Mouse (Mus musculus): ENCODE measurements around the gene Rai2.

The Rai2 gene

GRCm38 (mm10) chrX:161716865-161717763, at the start of gene Rai2:
Gene Rai2, plus strand, starts transcription at chrX:161717069.
- DNase-seq, result peak; percentile 79 to 88

GRCm38 (mm10) chrX:161689336-161689735, 27.5 kb upstream of the Rai2 start:
- DNase-seq, result peak; percentile 48 to 54

DNA sequence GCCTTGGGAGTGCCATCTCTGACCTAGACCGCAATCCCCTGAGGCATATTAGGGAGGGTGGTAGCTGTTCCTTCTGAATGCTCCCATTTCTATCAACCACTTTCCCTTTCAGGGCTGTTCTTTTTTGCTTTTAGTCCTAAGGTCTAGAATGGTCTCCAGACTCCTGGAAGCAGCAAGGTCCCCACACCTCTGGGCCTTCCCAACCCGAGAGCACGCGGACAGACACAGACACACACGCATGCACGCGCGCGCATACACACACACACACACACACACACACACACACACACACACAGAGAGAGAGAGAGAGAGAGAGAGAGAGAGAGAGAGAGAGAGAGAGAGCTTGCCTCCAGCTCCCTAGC, 385 bp upstream of the Rai2 start:
- DNase-seq, result no peak

DNA sequence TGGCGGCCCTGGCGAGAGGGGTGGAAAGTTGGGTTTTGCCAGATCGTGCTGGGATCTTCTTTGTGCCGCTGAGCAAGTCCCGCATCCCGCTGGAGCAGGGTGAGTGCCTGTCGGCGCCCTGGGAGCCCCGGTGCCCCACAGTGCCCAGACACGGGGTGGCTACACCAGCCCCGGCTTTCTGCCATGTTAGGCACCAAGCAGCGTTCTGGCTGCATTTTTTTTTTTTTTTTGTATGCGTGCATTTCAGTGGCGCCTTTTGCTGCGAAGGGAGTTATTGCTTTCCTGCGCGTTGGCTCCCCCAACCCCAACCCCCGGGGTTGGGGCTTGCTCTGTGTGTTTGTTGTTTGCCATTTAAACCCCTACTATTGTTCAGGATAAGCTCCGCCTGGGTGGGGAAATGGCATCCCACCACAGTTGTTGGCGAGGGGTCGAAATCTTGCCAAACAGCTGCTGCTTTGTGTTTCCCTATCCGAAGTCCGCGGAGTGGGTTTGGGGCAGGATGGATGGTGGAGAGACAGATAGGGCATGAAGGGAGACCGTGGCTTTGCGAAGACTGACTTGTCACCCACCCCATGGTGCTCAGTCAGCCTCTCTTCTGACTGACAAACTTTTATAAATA, 1.0 kb downstream of the Rai2 start:
- DNase-seq, result peak; percentile 66 to 67

DNA sequence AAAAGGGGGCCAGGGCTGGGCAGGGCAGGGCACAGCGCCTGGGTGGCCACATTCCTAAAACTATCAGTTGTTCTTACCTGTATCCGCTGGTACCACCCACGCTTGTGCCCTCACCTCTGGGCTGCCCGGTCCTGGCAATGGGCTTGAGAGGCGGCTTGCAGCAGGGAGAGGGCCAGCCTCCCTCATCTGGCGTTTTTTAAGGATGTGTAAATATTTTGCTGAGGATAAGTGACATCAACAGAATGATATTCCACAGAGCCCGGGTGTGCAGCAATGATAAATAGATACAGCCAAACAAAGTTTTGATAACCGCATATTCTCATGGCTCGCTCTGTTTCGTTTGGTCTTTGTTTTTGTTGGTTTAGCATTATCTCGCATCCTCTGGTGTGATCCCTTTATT, 1.7 kb downstream of the Rai2 start:
- peak; percentile 43 to 49 for DNase-seq

DNA sequence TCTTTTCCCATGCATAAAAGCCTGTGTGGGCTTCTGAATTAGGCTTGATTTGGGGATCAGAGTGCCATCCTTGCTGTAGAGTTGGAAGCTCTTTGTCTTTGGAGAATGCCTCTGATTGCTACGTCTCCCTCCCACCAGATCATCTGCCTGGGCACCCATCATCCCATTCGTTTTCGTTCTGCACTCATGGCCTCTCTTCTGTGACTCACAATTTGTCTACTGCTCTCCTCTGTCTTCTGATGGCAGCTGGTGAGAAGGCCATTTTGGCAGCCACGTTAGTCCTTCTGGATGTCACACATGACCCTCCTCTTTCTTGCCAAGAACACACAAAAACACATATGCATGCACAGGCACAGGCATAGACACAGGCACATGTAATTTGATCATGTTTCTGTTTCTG, 4.2 kb downstream of the Rai2 start:
- peak; percentile 68 to 70 for DNase-seq

DNA sequence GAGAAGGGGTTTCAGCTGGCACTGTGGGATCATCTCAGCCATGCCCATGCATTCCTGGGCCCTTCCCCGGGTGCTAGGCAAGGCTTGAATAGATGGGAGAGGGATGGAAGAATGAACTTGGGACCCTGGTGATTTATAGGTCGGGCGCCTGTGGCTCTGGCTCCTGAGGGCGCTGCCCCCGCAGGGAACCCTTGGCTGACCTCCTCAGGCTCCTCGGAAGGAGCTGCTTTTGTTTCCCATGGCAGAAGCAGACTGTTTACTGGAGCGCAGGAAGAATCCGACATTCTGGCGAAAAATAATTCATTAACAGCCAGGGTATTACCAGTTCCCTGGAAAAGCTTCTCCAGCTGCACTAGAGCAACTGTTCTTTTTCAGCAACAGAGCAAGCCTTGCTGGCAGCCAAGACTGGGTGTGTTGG, 6.5 kb downstream of the Rai2 start:
- DNase-seq, result peak; percentile 42 to 53

DNA sequence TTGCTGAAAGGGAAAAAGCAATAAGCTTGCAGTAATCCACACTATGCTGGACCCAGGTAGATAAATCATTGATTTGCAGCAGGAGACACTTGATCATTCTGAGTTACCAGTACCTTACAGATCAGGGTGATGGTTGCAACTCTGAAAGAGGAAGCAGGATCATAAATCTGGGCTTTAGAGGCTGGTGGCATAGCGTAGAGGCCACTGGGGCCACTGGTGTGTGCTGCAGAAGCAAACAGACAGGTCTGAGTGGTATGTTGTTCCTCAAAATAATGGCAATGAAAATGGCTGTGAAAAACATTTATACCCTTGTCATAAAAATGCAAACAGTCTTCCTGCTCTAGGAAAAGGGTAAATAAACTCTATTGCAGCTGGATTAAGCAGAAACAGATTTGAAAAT, 9.4 kb downstream of the Rai2 start:
- peak in 1 of 2 experiments; percentile 2 for DNase-seq

DNA sequence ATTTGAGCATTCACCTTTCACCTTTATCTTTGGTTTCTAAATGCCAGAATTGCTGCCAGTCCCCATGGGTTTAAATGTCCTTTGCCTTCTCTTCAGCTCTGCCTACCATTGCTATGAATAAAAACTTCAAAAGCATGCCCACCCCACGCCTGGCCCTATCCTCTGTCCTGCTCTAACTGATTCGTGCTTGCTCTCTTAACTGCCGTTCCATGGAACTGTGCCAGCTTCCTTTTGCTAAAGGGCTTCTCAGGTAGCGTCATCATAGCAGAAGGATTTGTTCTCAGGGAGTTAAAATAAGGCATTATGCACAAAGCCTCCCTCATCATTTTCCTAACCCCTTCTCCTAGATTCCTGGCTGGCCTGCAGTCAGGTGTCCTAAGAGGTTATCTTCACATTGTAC, 11.6 kb downstream of the Rai2 start:
- DNase-seq, result peak; percentile 47 to 58

GRCm38 (mm10) chrX:161730026-161730425, 13.2 kb downstream of the Rai2 start:
- peak; percentile 83 to 87 for DNase-seq

DNA sequence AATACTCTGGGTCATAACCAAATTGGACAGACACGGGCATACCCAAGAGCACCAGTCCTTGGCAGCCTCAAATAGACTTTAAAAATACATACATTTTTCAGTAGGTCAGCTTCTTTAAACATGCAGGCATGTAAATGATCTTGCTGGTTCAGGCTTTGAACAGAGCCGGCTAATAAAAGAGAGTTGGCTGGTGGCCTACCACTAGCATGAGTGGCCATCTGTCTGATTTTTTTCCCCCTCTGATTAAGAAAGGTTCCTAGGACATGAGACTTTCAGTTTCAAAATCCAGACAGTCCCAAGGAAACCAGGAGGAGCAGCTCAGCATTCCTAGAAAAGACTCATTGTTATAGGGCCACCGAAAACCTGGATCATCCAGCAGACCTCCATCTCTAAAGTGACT, 15.0 kb downstream of the Rai2 start:
- DNase-seq, result peak; percentile 72 to 76

DNA sequence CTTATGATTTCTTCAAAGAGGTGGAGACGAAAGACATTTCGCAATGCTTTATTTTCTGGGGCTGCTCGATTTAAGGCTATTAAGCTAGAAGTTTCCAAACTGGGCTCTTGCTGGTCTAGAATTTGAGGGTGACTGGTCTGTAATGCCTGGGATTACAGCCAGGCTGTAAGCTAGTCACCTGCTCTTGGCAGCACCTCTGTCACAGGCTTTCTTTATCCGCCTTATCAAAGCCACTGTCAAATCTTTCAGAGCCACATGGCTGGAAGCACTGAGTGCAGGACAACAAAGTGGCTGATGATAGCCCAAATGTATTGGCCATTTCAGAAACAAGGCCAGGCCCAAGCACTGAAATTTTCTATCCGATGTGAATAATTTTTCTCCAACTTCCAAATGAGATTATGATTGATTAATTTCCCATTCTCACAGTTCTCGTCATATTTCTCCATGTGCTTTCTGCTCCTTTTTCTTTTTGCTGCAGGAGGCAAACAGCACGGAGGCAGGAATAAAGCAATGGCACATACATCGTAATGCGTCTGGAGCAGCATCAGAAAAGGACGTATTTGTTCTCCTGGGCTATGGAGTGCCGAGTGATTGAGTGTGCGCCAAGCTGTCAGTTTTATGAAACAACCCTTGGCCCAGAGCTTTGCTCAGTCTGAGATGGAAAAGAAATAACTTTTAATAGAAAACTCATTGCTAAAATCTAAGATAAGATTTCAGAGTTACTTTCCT, 16.9 kb downstream of the Rai2 start:
- DNase-seq, result no peak

- no peak for DNase-seq
These were observed 17.4 kb downstream of the Rai2 start for GRCm38 (mm10) chrX:161734310-161734676.

- peak in 1 of 2 experiments; percentile 40 for DNase-seq
These were observed 22.5 kb downstream of the Rai2 start for GRCm38 (mm10) chrX:161739374-161739773.

DNA sequence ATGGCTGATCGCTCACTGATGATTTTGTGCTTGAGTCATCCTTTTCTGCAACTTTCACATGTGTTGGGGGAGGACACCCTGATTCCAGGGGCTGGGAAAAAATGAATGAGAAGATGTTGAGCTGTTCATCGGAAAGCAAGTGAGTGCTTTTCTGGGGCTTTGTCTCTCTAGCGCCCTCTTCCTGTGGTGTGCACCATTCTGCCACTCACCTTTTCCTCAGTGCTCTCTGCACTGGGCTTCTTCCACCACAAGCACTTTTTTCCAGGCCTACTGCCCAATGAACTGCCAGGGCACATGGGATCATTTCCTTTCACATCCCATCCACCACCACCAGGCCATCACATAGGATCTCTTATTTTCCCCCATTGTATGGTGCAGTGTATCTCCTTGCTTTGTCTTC, 26.2 kb downstream of the Rai2 start:
- no peak for DNase-seq

- peak; percentile 61 to 65 for DNase-seq
These were observed 28.4 kb downstream of the Rai2 start for GRCm38 (mm10) chrX:161745296-161745695.

DNA sequence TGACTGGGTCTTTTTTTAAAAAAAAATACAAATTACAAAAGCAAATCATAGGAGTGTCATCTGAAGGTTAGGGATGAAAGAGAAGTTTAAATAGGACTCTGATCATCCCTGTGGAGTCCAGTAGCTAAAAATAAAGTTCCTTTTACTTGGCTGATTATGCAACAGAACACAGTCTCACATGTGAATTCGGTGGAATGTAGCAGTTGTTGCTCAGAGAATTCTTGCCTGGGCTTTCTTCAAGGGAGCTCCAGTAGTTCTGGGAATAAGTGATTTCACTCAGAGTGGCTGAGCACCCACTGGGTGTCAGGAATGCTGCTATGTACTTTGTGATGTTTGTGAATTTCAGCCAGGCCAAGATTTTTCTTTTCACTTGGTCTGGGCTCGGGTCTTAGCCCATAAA, 30.5 kb downstream of the Rai2 start:
- DNase-seq, result no peak

GRCm38 (mm10) chrX:161753514-161753913, 36.6 kb downstream of the Rai2 start:
- DNase-seq, result no peak

GRCm38 (mm10) chrX:161776321-161776962, 59.6 kb downstream of the Rai2 start:
- peak; percentile 37 to 61 for DNase-seq

- peak; percentile 66 to 70 for DNase-seq
These were observed 63.6 kb downstream of the Rai2 start for GRCm38 (mm10) chrX:161780321-161781034.

GRCm38 (mm10) chrX:161790182-161790581, 73.3 kb downstream of the Rai2 start:
- peak; percentile 61 to 62 for DNase-seq

DNA sequence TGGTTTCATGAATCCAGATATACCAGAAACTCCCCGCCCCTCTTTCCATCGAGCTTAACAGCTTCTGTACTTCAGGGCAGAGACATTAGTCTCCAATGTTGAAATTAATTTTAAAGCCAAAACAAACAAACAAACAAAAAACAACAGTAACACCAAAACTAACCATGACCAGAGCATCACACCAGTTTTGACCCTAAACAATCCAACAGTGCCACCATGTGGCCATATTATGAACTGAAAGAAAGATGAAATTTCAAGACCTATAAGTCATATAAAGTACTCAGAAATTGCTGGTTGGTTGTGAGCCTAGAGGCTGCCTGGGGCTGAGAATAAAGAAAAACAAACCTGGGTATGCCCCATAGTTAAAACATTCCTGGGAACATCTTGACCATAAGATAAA, 109.3 kb downstream of the Rai2 start:
- peak; percentile 65 to 77 for DNase-seq
